Mouse (Mus musculus) layer of hippocampus, adult 9-10 months (tissue): ENCODE results near the gene Osgep.
"Not testable (repeated sequence)": the region's sequence is repeated elsewhere in the genome, so short reads cannot be mapped to it uniquely, and the experiment has no call there.

Experiments
- DNase-seq: peaks from one replicate; pipeline ENCODE4 v3.0.0; 2022; ENCODE audit warnings: low spot score

Gene Osgep

GRCm38 (mm10) chr14:50876236-50876950 lies 48.3 kb downstream of the Osgep start:
- no peak for DNase-seq

- DNase-seq = no peak
Observed at GRCm38 (mm10) chr14:50875591-50876230, 49.0 kb downstream of the Osgep start.

GRCm38 (mm10) chr14:50875175-50875574 lies 49.5 kb downstream of the Osgep start:
- no peak for DNase-seq

- DNase-seq = no peak
Observed at GRCm38 (mm10) chr14:50871284-50871683, 53.4 kb downstream of the Osgep start.

GRCm38 (mm10) chr14:50870805-50871143 lies 53.9 kb downstream of the Osgep start:
- no peak for DNase-seq

- peak; percentile 31 for DNase-seq
Observed at GRCm38 (mm10) chr14:50869889-50870804, 54.5 kb downstream of the Osgep start, which contains the start of gene Tep1. Gene Tep1 (minus strand): TSS chr14:50870560.

- DNase-seq = no peak
Observed at GRCm38 (mm10) chr14:50868656-50869055, 56.0 kb downstream of the Osgep start.

GRCm38 (mm10) chr14:50868211-50868610 lies 56.5 kb downstream of the Osgep start:
- DNase-seq = no peak

- DNase-seq = no peak
Observed at GRCm38 (mm10) chr14:50866966-50867365, 57.7 kb downstream of the Osgep start.

- not testable (repeated sequence) for DNase-seq
Observed at GRCm38 (mm10) chr14:50865005-50865404, 59.7 kb downstream of the Osgep start.

GRCm38 (mm10) chr14:50862641-50863040 lies 62.1 kb downstream of the Osgep start:
- DNase-seq = no peak
